Mouse (Mus musculus) ovary, postnatal 36 days (tissue): ENCODE results near the gene Palm.
A peak's percentile ranks its signal among the peaks of the same experiment; 100 is the strongest.

Experiments used
- DNase-seq: peaks from one replicate; pipeline ENCODE4 v3.0.0; 2022; ENCODE audit warnings: low spot score, mixed read lengths

The Palm gene

DNA sequence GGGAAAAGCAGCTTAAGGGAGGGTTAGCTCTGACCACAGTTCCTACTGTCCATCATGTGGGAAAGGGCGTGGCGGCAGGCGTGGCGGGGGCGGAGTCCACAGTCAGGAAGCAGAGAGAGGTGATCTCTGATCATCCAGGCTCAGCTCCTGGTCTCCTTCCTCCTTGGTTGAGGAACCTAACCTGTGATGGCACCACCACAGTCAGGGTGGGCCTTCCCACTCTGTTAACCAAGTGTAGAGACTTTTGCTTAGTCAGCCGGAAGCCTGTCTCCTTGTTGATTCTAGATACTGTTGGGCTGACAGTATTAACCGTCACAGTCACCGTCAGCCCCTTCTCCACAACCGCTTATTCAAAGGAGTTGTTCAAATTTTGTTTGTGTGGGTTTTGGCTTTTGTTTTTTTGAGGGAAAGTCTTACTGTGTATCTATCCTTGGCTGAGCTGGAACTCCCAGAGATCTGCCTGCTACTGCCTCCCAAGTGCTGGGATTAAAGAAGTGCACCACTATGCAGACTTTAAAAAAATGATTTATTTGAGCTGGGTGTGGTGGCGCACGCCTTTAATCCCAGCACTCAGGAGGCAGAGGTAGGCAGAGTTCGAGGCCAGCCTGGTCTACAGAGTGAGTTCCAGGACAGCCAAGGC lies 5.0 kb downstream of the Palm start:
- no peak for DNase-seq

DNA sequence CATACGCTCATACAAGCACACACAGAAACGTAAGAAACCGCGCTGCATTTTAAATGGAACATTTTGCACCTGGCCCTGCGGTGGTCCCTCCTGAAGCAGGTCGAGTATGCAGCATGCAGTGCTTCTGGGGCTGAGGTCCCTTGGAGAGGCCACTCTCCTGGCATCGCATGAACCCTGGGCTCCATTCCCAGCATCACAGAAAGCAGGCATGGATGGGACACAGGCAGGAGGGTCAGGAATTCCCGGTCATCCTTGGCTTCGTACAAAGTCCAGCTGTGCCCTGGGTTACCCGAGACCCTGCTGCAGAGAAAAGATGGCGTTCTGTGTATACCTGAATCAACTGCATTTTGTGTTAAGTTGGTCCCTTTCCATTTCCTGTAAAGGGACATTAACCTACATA lies 7.1 kb downstream of the Palm start:
- no peak for DNase-seq

DNA sequence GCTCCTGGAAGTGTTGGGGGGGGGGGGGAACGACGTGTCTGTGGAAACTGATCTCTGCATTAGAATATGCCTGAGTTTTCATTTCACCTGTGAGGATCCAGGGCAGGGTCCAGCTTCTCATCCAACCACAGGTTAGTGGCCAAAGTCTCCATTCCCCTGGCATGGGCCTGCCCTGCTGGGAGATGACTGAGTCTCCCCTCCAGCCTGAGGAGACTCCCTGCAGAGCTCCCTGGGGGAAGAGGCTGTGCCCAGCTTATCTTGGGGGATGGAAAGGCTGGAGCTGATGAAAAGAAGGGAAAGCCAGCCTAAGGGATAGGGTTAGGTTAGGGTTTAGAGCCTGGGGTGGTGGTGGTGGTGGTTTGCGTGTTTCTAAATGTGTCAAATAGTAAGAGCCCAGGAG lies 8.5 kb downstream of the Palm start:
- DNase-seq, result no peak

DNA sequence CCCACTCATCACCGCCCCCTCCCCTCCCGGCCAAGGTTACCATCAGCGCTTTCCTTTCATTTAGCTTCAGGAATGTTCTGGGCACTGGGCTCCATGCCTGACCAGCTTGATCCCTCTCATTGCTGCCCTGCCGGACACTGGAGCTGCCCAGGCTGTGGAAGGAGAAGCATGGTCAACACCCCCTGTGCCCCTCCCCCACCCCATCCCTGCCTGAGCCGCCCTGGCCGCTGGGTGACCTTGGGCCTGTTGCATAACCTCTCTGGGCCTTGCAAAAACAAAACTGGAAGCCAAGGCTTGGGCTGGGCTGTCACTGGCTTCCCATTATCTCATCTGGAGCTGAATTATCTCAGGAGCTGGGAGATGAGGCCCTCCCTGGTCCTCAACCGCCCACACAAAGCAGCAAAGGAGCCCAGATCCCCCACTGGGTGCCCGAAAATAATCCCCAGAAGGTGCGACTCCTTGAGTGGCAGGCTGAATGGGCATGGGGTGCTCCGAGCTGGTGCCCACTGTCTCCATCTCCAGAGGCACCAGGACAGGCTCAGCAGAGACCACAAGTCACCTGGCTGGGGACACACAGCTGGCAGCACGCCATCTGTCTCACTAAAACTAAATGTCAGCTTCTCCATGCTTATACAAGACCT lies 9.1 kb downstream of the Palm start:
- peak; percentile 78 for DNase-seq

DNA sequence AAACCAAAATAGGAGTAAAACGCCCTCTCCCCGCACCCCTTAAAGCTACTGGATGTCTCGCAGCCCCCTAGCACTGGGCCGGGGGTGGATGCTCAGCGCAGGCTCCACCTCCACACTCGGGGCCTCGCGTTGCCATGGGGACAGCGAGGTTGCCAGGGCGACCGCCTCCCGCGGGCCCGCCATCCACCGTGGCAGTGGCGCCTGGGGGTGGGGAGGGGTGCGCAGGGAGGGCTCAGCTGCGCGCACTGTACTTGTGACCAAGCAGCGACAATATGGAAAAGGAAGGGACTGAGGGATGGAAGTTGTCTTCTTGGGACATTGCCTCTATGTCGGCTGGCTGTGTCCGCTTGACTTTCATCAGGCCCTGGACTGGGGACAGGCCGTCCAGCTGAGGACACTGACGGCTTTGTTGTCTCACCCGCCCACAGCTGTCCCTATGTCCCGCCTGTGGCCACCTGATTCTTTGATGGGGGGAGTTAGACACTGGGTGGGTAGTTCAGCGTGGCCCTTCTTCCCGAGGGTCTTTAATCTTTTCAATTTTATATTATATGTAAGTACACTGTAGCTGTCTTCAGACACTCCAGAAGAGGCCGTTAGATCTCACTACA lies 10.4 kb downstream of the Palm start:
- peak; percentile 65 for DNase-seq

DNA sequence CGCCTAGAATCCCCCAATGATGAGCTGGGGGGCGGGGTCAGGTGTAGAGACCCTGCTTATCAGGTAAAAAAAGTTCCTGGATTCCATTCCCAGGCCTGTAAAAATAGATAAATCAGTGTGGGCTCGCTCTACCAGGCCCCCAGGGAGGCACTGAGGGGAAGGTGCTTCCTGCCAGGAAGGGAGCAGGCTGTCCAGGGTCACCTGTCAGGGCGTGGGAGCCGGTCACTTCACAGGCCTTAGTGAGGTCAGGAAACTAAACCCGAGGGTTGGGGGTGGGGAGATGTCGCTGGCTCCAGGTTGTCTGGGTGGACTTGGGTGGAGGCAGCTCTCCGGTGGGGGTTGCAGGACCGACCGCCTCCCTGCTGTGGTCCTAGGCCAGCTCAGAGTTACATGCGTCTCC lies 12.3 kb downstream of the Palm start:
- no peak for DNase-seq

DNA sequence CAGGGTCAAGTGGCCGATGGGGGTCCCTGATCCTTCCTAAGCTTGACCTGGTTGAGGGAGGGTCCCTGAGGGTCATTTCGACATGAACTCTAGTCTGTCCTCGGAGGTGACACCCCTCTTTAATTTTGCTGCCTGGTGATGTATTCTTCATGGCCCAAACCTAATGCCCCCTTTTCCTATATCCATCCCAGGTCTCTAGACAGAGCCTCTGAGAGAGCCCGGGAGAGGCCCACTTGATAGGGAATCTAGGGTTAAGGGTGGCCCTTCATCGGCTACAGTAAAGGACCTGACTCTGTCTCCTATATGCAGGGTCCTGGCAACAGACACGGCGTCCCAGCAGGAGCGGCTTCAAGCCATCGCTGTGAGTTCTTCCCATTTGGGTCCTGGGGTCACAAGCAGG lies 13.0 kb downstream of the Palm start:
- no peak for DNase-seq

DNA sequence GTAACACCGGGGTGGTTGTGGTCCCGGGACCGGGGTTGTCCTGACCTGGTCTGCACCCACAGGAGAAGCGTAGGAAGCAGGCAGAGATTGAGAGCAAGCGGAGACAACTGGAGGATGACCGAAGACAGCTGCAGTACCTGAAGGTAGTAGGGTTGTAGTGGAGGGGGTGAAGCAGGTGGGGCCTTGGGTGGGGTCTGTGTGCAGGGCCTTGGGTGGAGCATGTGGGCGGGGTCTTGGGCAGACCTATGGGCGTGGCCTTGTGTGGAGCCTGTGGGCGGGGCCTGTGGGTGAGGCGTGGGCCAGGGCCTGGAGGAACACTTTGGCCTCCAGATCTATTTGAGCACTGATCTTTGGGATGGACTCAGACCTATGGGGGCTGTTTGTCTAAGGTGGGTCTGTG lies 13.6 kb downstream of the Palm start:
- no peak for DNase-seq

DNA sequence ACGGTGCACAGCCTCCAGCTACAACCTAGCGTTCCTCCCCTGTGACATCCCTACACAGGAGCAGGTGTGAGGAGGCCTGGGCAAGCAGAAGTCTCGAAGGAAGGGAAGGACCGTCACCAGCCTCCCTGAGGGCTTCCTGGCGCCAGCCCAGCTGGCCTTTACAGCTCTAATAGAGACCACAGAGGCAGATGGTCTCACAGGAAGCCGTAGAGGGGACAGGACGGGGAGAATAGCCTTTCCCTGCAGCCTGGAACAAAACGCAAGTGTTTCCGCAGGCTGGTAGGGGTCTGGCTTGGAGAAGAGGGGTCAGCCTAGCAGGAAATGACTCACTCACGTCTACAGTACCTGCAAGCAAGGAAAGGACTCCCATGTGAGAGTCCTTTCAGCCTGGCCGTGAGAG lies 14.5 kb downstream of the Palm start:
- DNase-seq, result no peak

DNA sequence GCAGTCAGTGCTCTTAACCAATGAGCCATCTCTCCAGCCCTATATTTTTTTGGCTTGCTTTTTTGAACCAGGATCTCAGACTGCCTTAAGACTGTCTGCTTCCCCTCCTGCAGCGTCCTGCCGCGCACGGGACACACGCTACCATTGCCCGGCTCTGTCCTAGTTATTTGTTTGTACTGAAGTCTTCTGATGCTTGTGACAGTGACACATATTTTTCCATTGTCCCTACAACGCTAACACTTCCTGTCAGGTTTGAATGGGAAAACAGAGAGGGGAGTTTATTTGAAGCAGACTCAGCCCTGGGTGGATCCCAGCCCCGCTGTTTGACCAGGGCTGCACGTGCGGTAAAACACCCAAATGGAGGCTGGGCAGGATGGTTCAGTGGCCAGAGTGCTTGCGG lies 15.4 kb downstream of the Palm start:
- no peak for DNase-seq

DNA sequence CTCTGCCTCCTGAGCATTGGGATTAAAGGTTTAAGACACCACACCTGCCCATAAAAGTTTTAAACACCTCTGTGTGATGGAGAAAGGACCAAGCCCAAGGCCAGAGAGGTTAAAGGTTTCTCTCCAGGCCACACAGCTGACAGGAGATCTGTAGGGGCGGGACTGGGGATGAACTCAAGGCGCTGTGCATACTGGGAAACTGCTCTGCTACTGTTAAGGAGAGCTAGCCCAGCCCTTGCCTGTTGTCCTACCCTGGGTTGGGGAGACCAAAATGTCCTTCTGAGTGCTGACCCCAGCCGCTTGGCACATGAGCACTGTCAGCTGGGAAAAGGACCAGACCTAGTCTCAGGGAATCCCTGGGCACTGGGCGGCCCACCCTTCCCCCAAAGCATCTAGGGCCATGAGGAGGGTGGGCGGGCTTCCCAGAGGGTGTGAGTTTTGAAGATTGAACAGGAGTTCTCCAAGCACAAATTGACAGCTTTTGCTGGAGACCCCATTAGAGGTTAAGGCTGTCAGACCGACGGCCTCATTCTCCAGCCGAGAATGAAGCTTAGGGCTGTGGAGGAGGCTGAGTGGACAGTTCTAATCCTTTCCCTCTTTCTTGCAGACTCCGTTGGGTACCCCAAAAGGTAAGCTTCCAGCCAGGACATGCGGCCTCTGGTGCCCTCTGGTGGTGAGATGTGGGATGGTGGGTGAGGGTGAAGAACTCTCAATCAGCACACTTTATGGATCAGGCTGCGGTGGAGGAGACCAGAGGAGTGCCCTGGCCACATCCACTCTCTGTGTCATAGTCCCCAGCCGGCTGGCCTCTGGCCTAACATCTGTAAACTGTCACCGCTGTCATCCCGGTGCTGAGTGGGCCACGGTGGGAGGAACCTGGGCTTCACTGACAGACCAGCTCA lies 18.6 kb downstream of the Palm start:
- peak; percentile 82 for DNase-seq

DNA sequence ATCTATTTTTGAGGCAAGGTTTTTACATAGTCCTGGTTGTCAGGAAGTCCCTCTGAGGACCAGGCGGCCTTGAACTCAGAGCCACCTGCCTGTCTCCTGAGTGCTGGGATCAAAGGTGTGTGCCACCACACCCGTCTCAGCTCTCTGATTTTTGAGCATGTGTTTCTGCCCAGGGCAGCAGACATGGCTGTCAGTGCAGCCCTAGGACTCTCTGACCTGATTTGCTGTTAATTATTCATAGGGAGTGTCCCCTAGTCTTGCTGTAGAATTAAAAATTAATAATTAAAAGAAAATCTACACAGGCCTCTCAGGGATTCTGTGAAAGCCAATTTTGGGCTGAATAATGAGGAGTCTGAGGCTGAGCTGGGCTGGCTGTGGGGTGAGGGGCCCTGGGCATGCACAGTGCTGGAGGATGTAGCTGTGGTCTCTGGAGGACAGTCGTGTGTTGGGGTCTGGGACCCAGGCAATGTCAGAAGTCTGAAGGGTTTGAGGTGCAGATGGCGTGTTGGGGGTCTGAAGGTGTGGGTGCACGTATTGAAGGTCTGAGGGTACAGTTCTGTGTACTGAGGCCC lies 21.0 kb downstream of the Palm start:
- DNase-seq, result no peak

DNA sequence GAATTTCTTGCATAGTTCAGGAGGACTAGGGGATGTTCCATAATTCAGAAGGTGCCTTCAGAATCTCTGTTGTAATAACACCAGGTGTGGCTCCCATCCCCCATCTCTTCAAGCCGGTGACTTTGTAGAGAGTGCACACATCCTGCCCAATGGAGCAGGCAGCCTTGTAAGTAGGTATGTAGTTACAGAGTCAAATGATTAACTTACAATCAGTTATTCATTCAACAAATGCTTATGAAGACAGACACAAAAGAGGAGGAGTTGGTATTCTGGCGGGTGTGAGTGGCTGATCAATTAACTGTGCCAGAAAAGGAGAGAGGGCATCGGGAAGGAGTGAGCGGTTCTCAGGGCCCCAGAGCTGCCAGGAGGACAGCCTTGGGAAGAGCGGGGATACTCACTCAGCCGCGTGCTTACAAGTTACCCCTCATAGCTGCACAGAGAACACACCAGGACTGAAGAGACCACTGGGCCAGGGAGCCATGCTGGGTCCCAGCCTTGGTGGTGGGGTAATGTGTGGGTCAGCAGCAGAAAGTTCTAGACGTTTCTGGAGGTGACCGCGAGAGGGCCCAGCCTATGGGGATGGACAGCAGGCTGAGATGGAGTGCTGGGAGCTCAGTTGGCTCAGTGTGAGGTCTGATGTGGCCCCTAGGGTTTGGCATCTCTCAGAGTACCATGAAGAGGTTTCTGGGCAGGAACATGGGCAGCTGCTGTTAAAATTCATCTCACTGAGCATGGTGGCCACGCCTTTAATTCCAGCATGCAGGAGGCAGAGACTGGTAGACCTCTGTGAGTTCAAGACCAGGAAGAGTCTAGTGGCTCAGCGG lies 22.5 kb downstream of the Palm start:
- DNase-seq, result no peak

DNA sequence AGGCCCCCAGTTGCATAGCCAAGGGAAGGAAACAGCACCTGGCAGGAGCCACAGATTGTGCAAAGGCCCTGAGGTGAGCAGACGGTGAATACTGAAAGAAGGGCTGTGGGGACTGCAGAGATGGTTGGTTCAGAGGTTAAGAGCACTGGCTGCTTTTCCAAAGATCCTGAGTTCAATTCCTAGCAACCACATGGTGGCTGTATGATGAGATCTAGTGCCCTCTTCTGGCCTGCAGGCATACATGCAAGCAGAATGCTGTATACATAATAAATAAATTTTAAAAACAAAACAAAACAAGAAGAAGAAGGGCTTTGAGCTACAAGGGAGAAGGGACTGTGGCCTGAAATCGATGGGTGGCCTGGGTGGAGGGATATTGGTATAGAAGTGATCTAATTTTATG lies 23.7 kb downstream of the Palm start:
- DNase-seq, result no peak

DNA sequence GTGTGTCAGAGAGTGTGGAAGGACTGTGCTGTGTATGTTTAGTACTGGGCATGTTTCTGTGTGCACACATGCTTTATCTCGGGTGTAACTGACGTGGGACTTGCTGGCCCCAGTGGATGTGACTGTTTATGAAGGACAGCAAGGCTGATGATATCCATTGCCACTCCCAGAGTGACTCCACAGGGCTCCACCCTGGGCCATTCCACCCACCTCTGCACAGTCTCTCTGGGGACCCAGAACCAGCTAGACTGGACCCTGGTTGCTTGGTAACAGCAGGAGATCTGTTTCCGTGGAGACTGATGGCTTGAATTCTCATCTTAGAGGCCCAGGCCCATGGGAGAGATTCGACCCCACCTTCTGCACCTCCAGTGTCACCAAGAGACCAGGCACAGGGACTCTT lies 24.9 kb downstream of the Palm start:
- DNase-seq, result no peak

DNA sequence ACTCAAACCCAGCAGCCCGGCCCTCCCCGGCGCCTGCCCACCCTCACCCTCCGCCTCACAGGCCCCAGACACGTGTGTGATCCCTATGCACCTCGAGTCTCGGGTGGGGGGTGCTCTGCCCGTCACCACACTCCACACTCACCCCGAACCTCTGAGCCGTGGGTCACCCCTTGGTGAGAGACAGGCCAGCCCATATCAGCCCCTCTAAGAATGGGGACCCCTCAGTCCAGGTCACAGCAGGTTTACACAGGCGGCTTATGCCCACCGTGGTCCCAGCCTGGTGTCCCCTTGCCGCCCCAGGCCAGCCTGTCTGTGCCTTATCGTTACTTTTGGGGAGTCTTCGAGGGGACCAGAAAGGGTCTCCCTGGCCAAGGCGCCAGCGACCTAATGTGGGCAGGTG lies 26.2 kb downstream of the Palm start:
- no peak for DNase-seq

DNA sequence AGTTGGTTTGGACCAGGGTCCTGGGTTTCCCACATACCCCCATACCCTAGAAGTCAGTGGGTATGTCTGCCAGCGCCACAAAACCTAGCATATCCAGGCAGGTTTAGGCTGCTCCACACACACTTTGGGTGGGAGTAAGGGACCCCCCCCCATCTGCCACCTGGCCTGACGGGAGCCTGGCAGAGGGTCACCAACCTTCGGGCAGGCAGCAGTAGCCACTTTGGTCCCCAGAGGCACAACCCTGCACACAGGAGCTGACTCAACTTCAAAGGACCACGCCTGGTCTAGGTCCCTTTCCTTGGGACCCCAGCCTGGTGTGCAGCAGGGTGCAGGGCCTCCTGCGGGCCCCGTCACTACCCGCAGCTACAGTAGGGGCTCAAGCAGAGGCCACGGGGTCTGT lies 26.9 kb downstream of the Palm start:
- DNase-seq, result no peak

DNA sequence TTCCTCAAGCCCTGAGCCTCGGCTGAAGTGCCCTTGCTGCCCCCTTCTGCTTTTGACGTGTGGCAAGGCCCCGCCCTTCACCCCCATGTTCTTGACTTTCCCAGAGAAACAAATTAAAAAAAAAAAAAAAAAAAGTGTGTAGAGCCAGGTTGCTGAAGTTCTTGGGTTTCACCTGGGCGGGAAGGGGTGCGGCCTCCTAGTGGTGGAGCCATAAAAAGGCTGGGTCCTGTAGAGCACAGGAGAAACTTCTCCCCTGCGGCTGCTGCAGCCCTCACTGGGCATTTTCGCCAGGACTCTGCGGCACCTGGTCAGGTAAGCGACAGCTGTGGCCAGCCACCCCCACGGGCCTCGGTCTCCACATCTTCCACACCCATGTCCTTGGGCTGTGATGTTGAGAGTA lies 27.4 kb downstream of the Palm start, which contains the start of gene Misp:
TSS of gene Misp (plus strand) at position 208 of the 400 bp plus-strand sequence.
- no peak for DNase-seq

DNA sequence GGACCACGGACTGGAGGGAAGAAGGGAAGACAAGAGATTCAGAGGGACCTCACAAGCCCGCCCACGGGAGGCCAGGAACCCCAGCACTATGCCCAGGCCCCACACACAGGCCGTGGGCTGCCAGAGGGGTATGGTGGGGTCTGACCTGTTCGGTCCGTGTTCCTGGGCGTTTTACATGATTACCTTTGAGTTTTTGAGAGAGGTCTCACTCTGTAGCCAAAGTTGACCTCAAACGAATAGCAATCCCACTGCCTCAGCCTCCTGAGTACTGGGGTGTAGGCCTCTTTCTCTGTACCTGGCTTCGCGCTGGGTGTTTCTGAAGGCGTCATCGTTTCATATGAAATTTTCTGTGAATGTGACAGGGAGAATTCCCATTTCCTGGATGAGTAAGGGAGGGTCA lies 28.4 kb downstream of the Palm start:
- DNase-seq, result no peak

DNA sequence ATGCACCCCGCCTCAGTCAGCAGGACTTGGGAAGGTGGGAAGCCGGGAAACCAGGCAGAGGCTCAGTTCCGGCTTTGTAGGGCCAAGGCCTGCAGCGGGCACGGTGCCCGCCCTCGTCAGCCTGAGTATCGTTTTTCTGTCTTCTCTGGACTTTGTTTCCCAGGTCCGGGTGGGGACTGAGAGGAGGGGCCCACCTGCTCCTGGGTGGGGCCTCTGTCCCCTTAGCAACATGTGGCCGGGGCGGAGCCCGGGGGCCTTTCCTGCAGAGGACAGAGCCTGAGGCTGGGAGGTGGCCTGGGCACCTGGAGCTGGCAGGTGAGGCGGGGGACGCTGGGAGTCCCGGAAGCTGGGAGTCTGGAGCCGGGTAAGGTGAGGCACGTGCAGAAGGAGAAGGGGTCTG lies 29.0 kb downstream of the Palm start:
- DNase-seq, result peak; percentile 45

DNA sequence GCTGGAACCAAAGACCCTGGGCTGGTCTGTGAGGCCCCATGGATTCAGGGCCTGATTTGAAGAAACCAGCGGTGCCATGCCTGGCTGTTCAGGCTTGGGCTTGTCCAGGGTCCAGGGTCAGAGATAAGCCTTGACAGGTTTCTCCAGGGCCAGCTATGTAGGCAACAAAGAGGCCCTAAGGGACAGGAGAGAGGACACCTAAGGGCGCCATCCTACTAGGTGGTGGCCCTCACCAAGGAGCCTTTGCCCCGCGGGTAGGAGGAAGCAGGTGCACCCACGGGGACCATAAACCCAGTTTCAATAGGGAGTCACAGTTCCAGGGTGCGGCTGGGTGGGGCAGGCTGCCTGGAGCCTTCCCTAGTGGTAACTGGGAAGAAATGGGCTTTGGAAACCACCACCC lies 29.6 kb downstream of the Palm start:
- no peak for DNase-seq

DNA sequence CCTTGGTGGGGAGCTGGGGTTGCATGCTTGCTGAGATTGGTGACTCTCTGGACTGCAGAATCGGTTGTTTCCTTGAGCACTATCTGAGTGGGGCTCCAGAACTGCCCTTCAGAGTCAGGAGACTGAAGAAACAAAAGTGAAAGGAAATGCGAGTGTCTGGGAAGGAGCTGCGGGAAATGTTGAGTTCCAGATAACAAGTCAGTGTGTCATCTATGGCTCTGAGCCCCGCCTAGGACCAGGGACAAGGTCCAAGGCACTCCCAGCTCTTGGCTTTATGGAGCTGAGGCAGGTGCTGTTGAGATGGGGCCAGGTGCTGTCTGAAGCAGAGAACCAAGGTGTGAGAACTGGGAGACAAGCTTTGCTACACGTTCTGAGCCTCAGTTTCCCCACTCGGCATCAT lies 31.0 kb downstream of the Palm start:
- DNase-seq, result no peak
